Mouse (Mus musculus): ENCODE results near the gene Ghrhr.

GRCm38 (mm10) chr6:55389321-55389720, 13.2 kb downstream of the Ghrhr start:
- TF ChIP-seq CTCF (IDR thresholded peaks at IDR 0.05) (no peak), EP300 (IDR thresholded peaks at IDR 0.05) (no peak)
